Mouse (Mus musculus) liver, postnatal 0 days (tissue): ENCODE measurements around the gene Rnf141. TPM values are rescaled to one million over a fixed set of nuclear protein-coding genes. Genes with fewer than 3 reads are reported as not detected.

Experiments used
- ATAC-seq: fragments of 200-750 bp; cut with Nextera tagmentation; 2 replicates; pipeline ENCODE4 v1.8.0; 2017; ENCODE audit warnings: mild to moderate bottlenecking, moderate library complexity
- DNase-seq: peaks from one replicate; pipeline ENCODE4 v3.0.0-alpha.2; 2016
- H3K27ac ChIP-seq: fragments of 300-500 bp; sonication (generic); 2 replicates; pipeline ENCODE4 v1.5.1; 2014; ENCODE audit warnings: antibody characterized with exemption, moderate library complexity, mild to moderate bottlenecking, low read depth
- H3K27me3 ChIP-seq: fragments of 300-500 bp; sonication (generic); 2 replicates; pipeline ENCODE4 v1.6.1; 2014; ENCODE audit warnings: low read length, control low read depth, mixed read lengths; ENCODE audit not compliant: insufficient read depth
- H3K36me3 ChIP-seq: fragments of 300-500 bp; sonication (generic); replicated peaks from 2 replicates; pipeline ENCODE4 v1.6.1; 2014; ENCODE audit warnings: mild to moderate bottlenecking, control low read depth, low read length, moderate library complexity, mixed read lengths; ENCODE audit not compliant: insufficient read depth
- H3K4me1 ChIP-seq: fragments of 300-500 bp; sonication (generic); 2 replicates; pipeline ENCODE4 v1.6.1; 2014; ENCODE audit warnings: antibody characterized with exemption, mild to moderate bottlenecking, control low read depth; ENCODE audit not compliant: insufficient read depth
- H3K4me2 ChIP-seq: fragments of 300-500 bp; sonication (generic); 2 replicates; pipeline ENCODE4 v1.6.1; 2014; ENCODE audit warnings: low read depth, mild to moderate bottlenecking, low read length, moderate library complexity, mixed read lengths
- H3K4me3 ChIP-seq: fragments of 300-500 bp; sonication (generic); 2 replicates; pipeline ENCODE4 v1.5.1; 2014; ENCODE audit warnings: low read depth, low read length
- H3K9ac ChIP-seq: fragments of 300-500 bp; sonication (generic); replicated peaks from 2 replicates; pipeline ENCODE4 v1.6.1; 2014; ENCODE audit warnings: mild to moderate bottlenecking, moderate library complexity
- H3K9me3 ChIP-seq: fragments of 300-500 bp; sonication (generic); 2 replicates; pipeline ENCODE4 v1.6.1; 2016; ENCODE audit warnings: mild to moderate bottlenecking, control low read depth, low read length, mixed read lengths
- CTCF ChIP-seq: sonication (generic); IDR thresholded peaks from 2 replicates; pipeline ENCODE4 v1.5.1; 2016; ENCODE audit warnings: antibody characterized with exemption, low read depth
- EP300 ChIP-seq: IDR thresholded peaks from 2 replicates; pipeline ENCODE4 v1.6.1; 2016; ENCODE audit warnings: antibody characterized with exemption, low read depth, mild to moderate bottlenecking
- WGBS: fragments of 180-500 bp; shearing (Covaris S2); extraction: QIAGEN DNeasy Blood & Tissue Kit; methylation state at CpG from one replicate; pipeline ENCODE4 v1.1.7; 2014; ENCODE audit not compliant: insufficient replicate concordance; 5-methylcytosine and 5-hydroxymethylcytosine counted together
- polyA plus RNA-seq: library from polyadenylated mRNA; unstranded; fragments of >200 nt; fragmentation: Nextera tagmentation; extraction: Ambion mirVana; gene quantifications from 2 replicates; pipeline ENCODE4 v1.2.1, GENCODE M21; 2015

Gene Rnf141
- polyA plus RNA-seq, 1 experiment from 2014 or later = 21.9 TPM

GRCm38 (mm10) chr7:110818206-110818605, 26.1 kb downstream of the Rnf141 start:
- ATAC-seq = no peak
- Histone ChIP-seq H3K9ac (no peak overlapping the region), H3K4me2 (no peak overlapping the region), H3K27ac (peak overlapping the region; percentile 31; the same call in 1 of the 2 replicates), H3K27me3 (no peaks in the 10 kb centered on the region), H3K4me1 (peaks cover 30% of the 10 kb centered on the region), H3K9me3 (no peaks in the 10 kb centered on the region), H3K4me3 (no peak overlapping the region), H3K36me3 (peaks cover 59% of the 10 kb centered on the region)
- DNase-seq = no peak
- TF ChIP-seq EP300 (no peak), CTCF (0 out of 2 replicates have a peak, but pooled peaks have one; percentile 21)
- 77% methylated on average over 6 of the region's 6 CpGs for WGBS

GRCm38 (mm10) chr7:110816037-110816436, 28.2 kb downstream of the Rnf141 start:
- peak; percentile 62 for DNase-seq
- ATAC-seq = peak; percentile 60
- no peak overlapping the region for H3K27ac ChIP-seq
- no peak overlapping the region for H3K4me2 ChIP-seq
- H3K9me3 ChIP-seq = no peaks in the 10 kb centered on the region
- H3K9ac ChIP-seq = no peak overlapping the region
- H3K27me3 ChIP-seq = no peaks in the 10 kb centered on the region
- 64% methylated on average over 5 of the region's 5 CpGs for WGBS
- peaks cover 17% of the 10 kb centered on the region for H3K4me1 ChIP-seq
- H3K4me3 ChIP-seq = no peak overlapping the region
- peaks cover 66% of the 10 kb centered on the region for H3K36me3 ChIP-seq
- peak; percentile 94 for TF ChIP-seq CTCF
- TF ChIP-seq EP300 = no peak

- Histone ChIP-seq H3K36me3 (peaks cover 72% of the 10 kb centered on the region), H3K4me1 (peaks cover 9% of the 10 kb centered on the region), H3K27ac (no peak overlapping the region), H3K4me3 (no peak overlapping the region), H3K4me2 (no peak overlapping the region), H3K9ac (no peak overlapping the region), H3K27me3 (no peaks in the 10 kb centered on the region), H3K9me3 (no peaks in the 10 kb centered on the region)
- no peak for TF ChIP-seq EP300
- no peak for TF ChIP-seq CTCF
- WGBS = 47% methylated on average over 1 of the region's 1 CpGs
- DNase-seq = no peak
- no peak for ATAC-seq
Measured at GRCm38 (mm10) chr7:110813983-110814382, 30.3 kb downstream of the Rnf141 start.

GRCm38 (mm10) chr7:110811529-110811928, 32.7 kb downstream of the Rnf141 start:
- H3K27ac ChIP-seq = no peak overlapping the region
- H3K4me2 ChIP-seq = no peak overlapping the region
- peaks cover 80% of the 10 kb centered on the region for H3K36me3 ChIP-seq
- no peak overlapping the region for H3K9ac ChIP-seq
- TF ChIP-seq EP300 = no peak
- TF ChIP-seq CTCF = no peak
- ATAC-seq = no peak
- H3K9me3 ChIP-seq = no peaks in the 10 kb centered on the region
- no peak for DNase-seq
- H3K4me3 ChIP-seq = no peak overlapping the region
- H3K4me1 ChIP-seq = no peaks in the 10 kb centered on the region
- no peaks in the 10 kb centered on the region for H3K27me3 ChIP-seq
- 83% methylated on average over 5 of the region's 5 CpGs for WGBS

GRCm38 (mm10) chr7:110810995-110811394, 33.3 kb downstream of the Rnf141 start:
- H3K4me1 ChIP-seq = no peaks in the 10 kb centered on the region
- DNase-seq (no peak), ATAC-seq (no peak)
- no peaks in the 10 kb centered on the region for H3K27me3 ChIP-seq
- no peak overlapping the region for H3K4me2 ChIP-seq
- H3K9ac ChIP-seq = no peak overlapping the region
- no peak overlapping the region for H3K4me3 ChIP-seq
- no peaks in the 10 kb centered on the region for H3K9me3 ChIP-seq
- 90% methylated on average over 8 of the region's 8 CpGs for WGBS
- TF ChIP-seq CTCF (no peak), EP300 (no peak)
- H3K36me3 ChIP-seq = peaks cover 82% of the 10 kb centered on the region
- no peak overlapping the region for H3K27ac ChIP-seq

GRCm38 (mm10) chr7:110809585-110810557, 34.4 kb downstream of the Rnf141 start:
- Histone ChIP-seq H3K27me3 (no peaks in the 10 kb centered on the region), H3K4me1 (no peaks in the 10 kb centered on the region), H3K27ac (no peak overlapping the region), H3K4me3 (no peak overlapping the region), H3K36me3 (peaks cover 83% of the 10 kb centered on the region), H3K4me2 (no peak overlapping the region), H3K9me3 (no peaks in the 10 kb centered on the region), H3K9ac (no peak overlapping the region)
- TF ChIP-seq EP300 (no peak), CTCF (no peak)
- ATAC-seq (peak; percentile 17), DNase-seq (no peak)
- WGBS = 88% methylated on average over 18 of the region's 18 CpGs
